Mouse (Mus musculus) intestine, embryonic 15.5 days (tissue): ENCODE data around the gene Rbms3. TPM values are rescaled to one million over a fixed set of nuclear protein-coding genes. Genes with fewer than 3 reads are reported as not detected.
A peak's percentile ranks its signal among the peaks of the same experiment; 100 is the strongest.

Experiments
- ATAC-seq: fragments of 200-750 bp; cut with Nextera tagmentation; 2 replicates; pipeline ENCODE4 v1.8.0; 2017; ENCODE audit warnings: moderate TSS enrichment, moderate library complexity
- H3K27ac ChIP-seq: fragments of 300-500 bp; sonication (generic); 2 replicates; pipeline ENCODE4 v1.5.1; 2015; ENCODE audit warnings: mild to moderate bottlenecking, inconsistent platforms
- H3K27me3 ChIP-seq: fragments of 300-500 bp; sonication (generic); replicated peaks from 2 replicates; pipeline ENCODE4 v1.6.1; 2015; ENCODE audit warnings: inconsistent platforms
- H3K36me3 ChIP-seq: fragments of 300-500 bp; sonication (generic); 2 replicates; pipeline ENCODE4 v1.6.1; 2015; ENCODE audit warnings: inconsistent platforms
- H3K4me1 ChIP-seq: fragments of 300-500 bp; sonication (generic); replicated peaks from 2 replicates; pipeline ENCODE4 v1.6.1; 2015; ENCODE audit warnings: inconsistent platforms
- H3K4me2 ChIP-seq: fragments of 300-500 bp; sonication (generic); replicated peaks from 2 replicates; pipeline ENCODE4 v1.6.1; 2015; ENCODE audit warnings: mild to moderate bottlenecking, inconsistent platforms
- H3K4me3 ChIP-seq: fragments of 300-500 bp; sonication (generic); replicated peaks from 2 replicates; pipeline ENCODE4 v1.5.1; 2015; ENCODE audit warnings: inconsistent platforms
- H3K9ac ChIP-seq: fragments of 300-500 bp; sonication (generic); 2 replicates; pipeline ENCODE4 v1.6.1; 2015; ENCODE audit warnings: inconsistent platforms
- H3K9me3 ChIP-seq: fragments of 300-500 bp; sonication (generic); 2 replicates; pipeline ENCODE4 v1.6.1; 2016; ENCODE audit warnings: inconsistent platforms
- WGBS: fragments of 180-500 bp; shearing (Covaris S2); methylation state at CpG from one replicate; pipeline ENCODE4 v1.1.7; 2015; 5-methylcytosine and 5-hydroxymethylcytosine counted together
- polyA plus RNA-seq: library from polyadenylated mRNA; unstranded; fragments of >200 nt; fragmentation: Nextera tagmentation; extraction: Ambion mirVana; gene quantifications from 2 replicates; pipeline ENCODE4 v1.2.1, GENCODE M21; 2015

The Rbms3 gene
- polyA plus RNA-seq, 1 experiment from 2014 or later, result 53.0 TPM

DNA sequence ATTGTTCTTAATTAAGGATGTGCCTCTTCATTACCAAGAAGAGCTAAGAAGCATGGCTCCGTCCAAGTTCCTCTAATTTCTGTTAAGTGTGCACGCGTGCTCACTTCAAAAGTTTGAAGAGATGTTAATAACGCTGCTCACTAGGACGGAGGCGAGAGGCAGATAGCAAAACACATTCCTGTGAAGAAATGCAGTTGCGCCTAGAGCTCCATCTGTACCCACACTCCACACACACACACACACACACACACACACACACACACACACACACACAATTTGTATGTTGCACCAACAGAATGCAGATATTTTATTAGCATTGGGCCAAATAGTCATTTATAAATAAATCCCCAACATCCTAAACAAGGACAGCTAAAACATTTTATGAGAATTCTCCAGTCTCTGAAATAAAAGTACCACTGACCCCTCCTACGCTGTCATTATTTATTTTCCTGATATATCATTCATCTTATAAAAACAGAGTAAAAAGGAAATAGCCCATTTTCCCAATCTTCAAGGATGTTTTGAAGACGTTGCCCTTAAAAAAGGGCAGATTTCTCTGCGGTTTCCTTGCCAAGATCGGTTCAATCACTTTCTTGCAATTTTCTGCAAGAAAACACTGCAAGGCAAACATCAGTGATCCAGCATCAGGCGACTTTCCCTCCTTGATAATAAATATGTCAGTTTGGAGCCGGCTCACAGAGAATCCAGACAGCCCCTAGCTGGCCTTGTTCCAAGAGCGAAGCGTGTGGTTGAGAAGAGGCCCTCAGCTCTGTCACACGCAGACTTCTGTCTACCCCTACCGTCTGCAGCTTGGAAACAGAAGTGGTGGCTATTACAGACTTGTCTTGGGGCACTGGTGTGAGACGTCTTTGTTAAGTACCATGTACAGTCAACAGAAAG is 235.8 kb downstream of the Rbms3 start:
- WGBS, result 37% methylated on average over 18 of the region's 18 CpGs

DNA sequence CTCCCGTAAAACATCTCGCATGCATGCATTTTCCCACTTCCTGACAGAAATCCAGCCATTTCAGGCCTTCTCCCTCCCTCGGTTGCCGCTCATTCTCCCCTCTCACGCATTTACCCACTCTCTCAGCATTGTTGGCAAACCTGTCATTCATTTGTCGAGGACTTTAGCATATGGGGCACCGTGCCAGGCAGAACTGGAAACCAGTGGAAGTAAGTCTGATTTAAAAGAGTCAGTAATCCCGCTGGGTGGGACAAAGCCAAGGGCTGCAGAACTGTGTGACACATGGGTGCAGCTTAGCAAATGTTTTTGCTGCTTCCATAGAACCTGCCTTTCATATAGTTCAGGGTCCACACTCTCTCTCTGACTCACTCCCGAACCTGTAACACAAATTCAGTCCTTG is 241.7 kb downstream of the Rbms3 start:
- ATAC-seq, result no peak
- 86% methylated on average over 9 of the region's 9 CpGs for WGBS
- H3K36me3 ChIP-seq, result no peaks in the 10 kb centered on the region

More for the DNA sequence above, 235.8 kb downstream of the Rbms3 start:
- Histone ChIP-seq H3K4me1 (0 out of 2 replicates have a peak, but pooled peaks cover 4% of the 10 kb centered on the region), H3K4me2 (0 out of 2 replicates have a peak overlapping the region, but pooled peaks have one; percentile 17), H3K27me3 (no peaks in the 10 kb centered on the region), H3K36me3 (no peaks in the 10 kb centered on the region), H3K9ac (no peak overlapping the region), H3K27ac (no peak overlapping the region), H3K9me3 (no peaks in the 10 kb centered on the region), H3K4me3 (no peak overlapping the region)
- peak; percentile 78; the same call in 1 of the 2 replicates for ATAC-seq

DNA sequence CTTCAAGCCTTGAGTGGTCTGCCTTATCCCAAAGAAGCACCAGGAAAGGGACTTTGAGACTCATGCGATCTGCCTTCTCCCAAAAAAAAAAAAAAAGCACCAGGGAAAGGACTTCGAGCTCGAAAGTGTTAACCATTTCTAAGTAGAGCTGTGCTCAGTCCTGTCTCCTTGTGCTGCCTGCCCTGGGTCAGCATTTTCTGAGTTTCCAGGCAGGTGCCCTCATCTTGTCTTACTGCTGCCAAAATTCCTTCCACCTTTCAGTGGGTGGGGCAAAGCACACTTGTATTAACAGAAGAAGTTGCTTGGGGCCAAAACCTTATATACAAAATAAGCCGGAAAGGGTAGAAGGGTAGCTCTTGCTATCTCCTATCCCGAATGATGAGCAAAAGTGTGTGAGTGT is 248.8 kb downstream of the Rbms3 start:
- H3K9ac ChIP-seq, result no peak overlapping the region
- H3K4me1 ChIP-seq, result peaks cover 15% of the 10 kb centered on the region
- no peaks in the 10 kb centered on the region for H3K36me3 ChIP-seq
- no peak overlapping the region for H3K4me2 ChIP-seq
- no peaks in the 10 kb centered on the region for H3K9me3 ChIP-seq
- 54% methylated on average over 5 of the region's 5 CpGs for WGBS
- H3K27ac ChIP-seq, result no peak overlapping the region
- H3K4me3 ChIP-seq, result no peak overlapping the region
- H3K27me3 ChIP-seq, result no peaks in the 10 kb centered on the region
- ATAC-seq, result no peak

More for the DNA sequence above, 241.7 kb downstream of the Rbms3 start:
- H3K27me3 ChIP-seq, result no peaks in the 10 kb centered on the region
- H3K27ac ChIP-seq, result no peak overlapping the region
- H3K4me3 ChIP-seq, result no peak overlapping the region
- no peaks in the 10 kb centered on the region for H3K9me3 ChIP-seq
- no peak overlapping the region for H3K9ac ChIP-seq
- H3K4me1 ChIP-seq, result 0 out of 2 replicates have a peak, but pooled peaks cover 3% of the 10 kb centered on the region
- H3K4me2 ChIP-seq, result no peak overlapping the region

DNA sequence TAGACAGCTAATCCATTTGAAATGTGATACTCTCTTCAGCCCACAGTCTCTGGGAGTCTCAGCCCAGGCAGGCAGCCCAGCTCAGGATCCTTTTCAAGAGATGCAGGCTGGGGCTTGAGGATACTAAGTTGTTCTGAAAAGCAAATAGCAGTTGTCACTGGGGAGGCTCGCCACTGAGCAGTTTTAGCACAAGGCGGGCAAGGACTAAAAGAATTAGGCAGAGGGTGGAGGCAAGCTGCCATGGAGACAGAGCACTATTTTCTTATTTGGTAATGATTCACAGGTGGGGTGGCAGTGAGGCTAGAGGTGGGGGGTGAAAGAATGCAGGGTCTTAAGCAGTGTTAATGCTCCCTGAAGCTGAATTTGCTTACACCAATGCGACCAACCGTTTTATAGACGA is 249.6 kb downstream of the Rbms3 start:
- H3K27me3 ChIP-seq, result no peaks in the 10 kb centered on the region
- H3K27ac ChIP-seq, result no peak overlapping the region
- WGBS, result 26% methylated on average over 5 of the region's 5 CpGs
- ATAC-seq, result no peak; the same call in 1 of the 2 replicates
- no peaks in the 10 kb centered on the region for H3K36me3 ChIP-seq
- no peak overlapping the region for H3K4me3 ChIP-seq
- H3K4me2 ChIP-seq, result no peak overlapping the region
- no peaks in the 10 kb centered on the region for H3K9me3 ChIP-seq
- H3K4me1 ChIP-seq, result peaks cover 15% of the 10 kb centered on the region
- H3K9ac ChIP-seq, result no peak overlapping the region

DNA sequence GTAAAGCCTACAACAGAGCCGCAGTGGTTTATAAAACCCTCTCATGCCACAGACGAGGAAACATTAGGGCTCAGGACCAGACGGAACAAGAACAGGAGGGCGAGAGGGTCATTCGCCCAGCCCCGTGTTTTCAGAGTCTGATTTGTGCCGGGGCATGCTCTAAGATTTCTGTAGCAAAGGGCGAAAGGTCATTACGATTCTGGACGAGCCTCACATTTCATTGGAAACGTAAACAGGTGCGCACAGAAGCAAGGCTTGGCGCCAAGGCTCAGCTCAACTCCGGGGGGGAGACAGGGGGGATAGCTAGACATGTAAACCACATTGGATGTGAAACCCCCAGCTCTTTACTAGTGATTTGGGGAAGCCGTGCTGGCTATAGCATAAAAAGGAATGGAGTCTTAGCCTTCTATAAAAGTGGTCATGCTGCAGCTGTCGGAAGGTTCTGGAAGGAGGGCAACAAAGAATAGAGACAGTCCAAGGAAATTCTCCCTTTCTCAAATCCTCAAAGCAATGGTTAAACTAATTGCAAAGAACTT is 250.2 kb downstream of the Rbms3 start:
- H3K4me1 ChIP-seq, result peaks cover 15% of the 10 kb centered on the region
- H3K27ac ChIP-seq, result no peak overlapping the region
- no peak overlapping the region for H3K4me2 ChIP-seq

DNA sequence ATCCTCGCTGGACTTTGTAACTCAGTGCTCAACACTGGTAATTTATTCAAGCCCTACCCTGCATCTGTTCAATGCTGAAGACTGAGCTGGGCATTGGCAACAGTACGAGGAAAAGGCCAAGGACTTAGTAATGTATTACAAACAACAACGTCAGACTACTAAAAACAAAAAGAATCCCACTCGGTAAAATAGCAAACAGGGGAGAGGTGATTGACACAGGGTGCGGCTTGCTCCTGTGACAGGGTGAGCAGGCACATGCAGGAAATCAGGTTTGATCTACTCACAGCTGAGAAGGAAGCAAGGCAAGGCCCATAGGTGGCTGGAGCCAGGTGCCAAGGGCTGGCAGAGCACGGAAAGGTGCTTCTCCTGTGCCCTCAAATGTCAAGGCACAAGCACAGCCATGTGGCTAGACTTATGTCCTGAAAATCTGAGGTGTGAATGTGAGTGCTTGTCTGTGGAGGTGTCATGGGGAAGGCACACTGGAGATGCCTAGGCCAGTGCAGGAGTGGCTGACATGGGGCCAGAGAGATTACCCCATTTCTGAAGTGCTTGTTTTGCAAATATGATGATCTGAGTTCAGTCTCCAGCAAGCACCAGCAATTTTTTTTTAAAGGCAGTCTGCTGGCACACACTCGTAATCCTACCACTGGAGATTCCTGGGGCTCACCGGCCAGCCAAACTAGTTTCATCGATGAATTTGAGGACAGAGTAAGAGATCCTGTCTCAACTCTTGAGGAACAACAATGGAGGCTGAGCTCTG is 251.4 kb downstream of the Rbms3 start:
- H3K4me2 ChIP-seq, result no peak overlapping the region
- peak; percentile 75 for ATAC-seq
- no peak overlapping the region for H3K9ac ChIP-seq
- H3K36me3 ChIP-seq, result no peaks in the 10 kb centered on the region
- no peaks in the 10 kb centered on the region for H3K27me3 ChIP-seq
- H3K4me1 ChIP-seq, result peaks cover 15% of the 10 kb centered on the region
- H3K9me3 ChIP-seq, result no peaks in the 10 kb centered on the region
- WGBS, result 61% methylated on average over 9 of the region's 9 CpGs
- no peak overlapping the region for H3K27ac ChIP-seq
- no peak overlapping the region for H3K4me3 ChIP-seq

More for the DNA sequence above, 250.2 kb downstream of the Rbms3 start:
- Histone ChIP-seq H3K27me3 (no peaks in the 10 kb centered on the region), H3K9me3 (no peaks in the 10 kb centered on the region), H3K9ac (no peak overlapping the region), H3K4me3 (no peak overlapping the region), H3K36me3 (no peaks in the 10 kb centered on the region)
- no peak for ATAC-seq
- 51% methylated on average over 16 of the region's 16 CpGs for WGBS

DNA sequence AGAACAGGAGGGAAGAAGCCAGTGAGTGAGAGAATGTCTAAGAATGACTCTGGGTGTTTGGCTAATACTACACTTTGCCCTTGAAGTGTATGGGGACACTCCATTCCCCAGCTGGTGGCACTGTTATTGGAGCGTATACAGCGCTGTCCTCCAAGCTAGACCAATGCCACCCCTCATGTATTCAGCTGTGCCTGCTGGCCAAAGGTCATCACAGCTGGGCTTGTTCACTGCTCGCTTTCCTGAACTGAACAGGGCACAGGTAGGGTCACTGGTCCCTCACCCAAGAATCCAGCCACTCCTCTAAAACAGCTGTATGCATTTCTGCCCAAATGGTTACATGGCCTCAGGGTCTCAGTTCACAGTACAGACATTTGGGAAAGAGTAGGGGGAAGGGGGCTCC is 253.9 kb downstream of the Rbms3 start:
- H3K36me3 ChIP-seq, result no peaks in the 10 kb centered on the region
- no peaks in the 10 kb centered on the region for H3K9me3 ChIP-seq
- no peak for ATAC-seq
- H3K27ac ChIP-seq, result no peak overlapping the region
- H3K4me2 ChIP-seq, result no peak overlapping the region
- 92% methylated on average over 3 of the region's 3 CpGs for WGBS
- no peaks in the 10 kb centered on the region for H3K27me3 ChIP-seq
- no peak overlapping the region for H3K9ac ChIP-seq
- H3K4me1 ChIP-seq, result peaks cover 18% of the 10 kb centered on the region
- no peak overlapping the region for H3K4me3 ChIP-seq

DNA sequence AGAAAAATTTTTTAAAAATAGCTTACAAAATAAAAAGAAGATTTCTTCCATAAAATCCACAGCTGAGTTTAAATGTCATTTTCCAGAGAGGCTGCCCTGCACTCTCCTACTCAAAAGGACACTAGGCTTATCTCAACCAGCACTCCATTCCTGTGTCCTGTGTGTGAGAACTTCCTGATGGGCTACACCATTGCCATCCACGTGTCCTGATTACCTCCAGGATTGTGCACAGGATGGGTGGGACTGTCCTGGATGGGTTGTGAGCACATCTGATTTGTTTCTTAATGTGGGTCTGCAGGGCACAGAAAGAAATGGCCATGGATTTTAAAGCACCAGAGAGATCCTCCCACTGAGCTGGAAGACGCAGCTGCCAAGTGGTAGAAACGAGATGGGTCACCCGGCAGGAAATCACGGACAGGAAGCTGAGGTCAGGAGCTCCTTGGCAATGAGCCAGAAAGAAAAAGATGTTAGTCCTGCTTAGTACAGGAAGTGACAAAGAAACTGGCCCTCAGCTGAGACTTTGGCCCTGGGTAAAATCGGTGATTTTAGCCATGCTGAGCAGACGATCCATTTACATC is 256.5 kb downstream of the Rbms3 start:
- H3K4me2 ChIP-seq, result no peak overlapping the region
- H3K36me3 ChIP-seq, result no peaks in the 10 kb centered on the region
- no peaks in the 10 kb centered on the region for H3K27me3 ChIP-seq
- H3K9ac ChIP-seq, result no peak overlapping the region
- WGBS, result 31% methylated on average over 7 of the region's 7 CpGs
- ATAC-seq, result no peak
- no peak overlapping the region for H3K4me3 ChIP-seq
- H3K27ac ChIP-seq, result no peak overlapping the region
- H3K4me1 ChIP-seq, result peaks cover 8% of the 10 kb centered on the region
- no peaks in the 10 kb centered on the region for H3K9me3 ChIP-seq

DNA sequence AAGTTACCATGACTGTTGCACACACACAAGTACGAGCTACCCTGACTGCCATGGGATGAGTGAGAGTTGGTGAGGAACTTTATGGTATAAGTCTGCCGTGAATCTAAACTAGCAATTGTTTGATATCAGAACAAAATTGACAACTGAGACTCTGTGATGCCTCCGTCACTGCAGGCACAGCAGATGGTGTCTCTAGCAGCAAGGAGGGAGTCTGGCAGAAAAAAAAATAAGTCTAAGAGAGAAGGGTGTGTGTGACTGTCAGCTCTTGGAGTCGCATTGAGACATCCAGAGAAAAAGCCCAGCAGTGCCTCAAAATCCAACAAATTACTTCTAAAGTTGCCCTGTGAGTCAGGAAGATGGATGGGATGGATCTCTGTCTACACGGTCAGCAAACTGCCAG is 257.7 kb downstream of the Rbms3 start:
- Histone ChIP-seq H3K4me2 (no peak overlapping the region), H3K9me3 (no peaks in the 10 kb centered on the region), H3K27ac (no peak overlapping the region), H3K4me1 (0 out of 2 replicates have a peak, but pooled peaks cover 5% of the 10 kb centered on the region), H3K9ac (no peak overlapping the region), H3K4me3 (no peak overlapping the region), H3K36me3 (no peaks in the 10 kb centered on the region), H3K27me3 (no peaks in the 10 kb centered on the region)
- no peak for ATAC-seq
- WGBS, result 66% methylated on average over 5 of the region's 5 CpGs

DNA sequence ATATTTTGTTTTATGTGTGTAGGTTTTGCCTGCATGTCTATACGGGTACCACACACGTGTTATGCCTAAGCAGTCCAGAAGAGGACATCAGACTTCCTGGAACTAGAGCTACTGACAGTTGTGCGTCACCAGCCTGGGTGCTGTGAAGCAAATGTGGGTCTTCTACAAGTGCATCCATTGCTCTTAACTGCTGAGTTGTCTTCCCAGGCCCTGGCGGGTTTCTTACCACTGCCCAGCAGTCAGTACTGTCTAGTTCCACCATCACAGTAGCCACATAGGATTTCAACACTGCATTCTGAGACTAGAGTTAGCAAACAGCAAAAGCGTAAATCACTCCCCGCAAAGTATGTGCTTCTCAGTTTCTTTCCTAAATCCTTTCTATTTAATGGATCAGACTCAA is 259.6 kb downstream of the Rbms3 start:
- Histone ChIP-seq H3K27me3 (no peaks in the 10 kb centered on the region), H3K4me2 (no peak overlapping the region), H3K4me3 (no peak overlapping the region), H3K9me3 (no peaks in the 10 kb centered on the region), H3K4me1 (0 out of 2 replicates have a peak, but pooled peaks cover 5% of the 10 kb centered on the region), H3K36me3 (no peaks in the 10 kb centered on the region), H3K9ac (no peak overlapping the region), H3K27ac (no peak overlapping the region)
- no peak for ATAC-seq
- WGBS, result 92% methylated on average over 6 of the region's 6 CpGs

DNA sequence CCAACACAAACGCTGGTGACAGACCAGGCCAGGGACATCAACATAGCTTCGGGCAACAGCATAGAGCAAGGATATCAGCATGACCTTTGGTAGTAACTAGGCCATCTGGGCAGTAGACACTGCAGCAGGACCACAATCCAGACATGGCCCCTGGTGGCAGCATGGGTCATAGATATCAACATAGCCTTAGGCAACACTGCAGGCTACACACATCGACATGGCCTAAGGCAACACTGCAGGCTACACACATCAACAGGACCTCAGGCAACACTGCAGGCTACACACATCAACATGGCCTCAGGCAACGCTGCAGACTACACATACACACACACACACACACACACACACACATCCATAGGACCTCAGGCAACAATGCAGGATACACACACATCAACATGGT is 261.7 kb downstream of the Rbms3 start:
- Histone ChIP-seq H3K4me1 (no peaks in the 10 kb centered on the region), H3K9me3 (no peaks in the 10 kb centered on the region), H3K4me3 (no peak overlapping the region), H3K9ac (no peak overlapping the region), H3K4me2 (no peak overlapping the region), H3K36me3 (no peaks in the 10 kb centered on the region), H3K27me3 (no peaks in the 10 kb centered on the region), H3K27ac (no peak overlapping the region)
- no peak for ATAC-seq
- 91% methylated on average over 4 of the region's 4 CpGs for WGBS

DNA sequence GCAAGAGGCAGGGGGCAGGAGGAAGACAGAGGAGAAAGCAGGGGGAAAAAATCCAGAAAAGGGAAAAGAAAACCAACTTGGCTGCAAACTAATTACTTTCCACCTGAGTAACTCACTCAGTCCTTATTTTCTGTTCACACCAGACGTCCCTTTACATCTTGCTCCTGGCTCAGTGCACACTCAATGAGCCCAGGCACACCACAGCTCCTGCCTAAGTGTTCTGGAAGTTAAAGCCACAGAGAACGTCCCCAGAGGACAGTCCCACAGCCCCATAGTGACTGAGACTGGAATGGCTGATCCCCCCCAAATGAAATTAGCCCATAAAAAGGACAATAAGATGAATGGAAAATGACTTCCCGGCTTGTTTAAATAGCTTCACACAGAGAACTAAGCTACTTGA is 265.1 kb downstream of the Rbms3 start:
- Histone ChIP-seq H3K27me3 (no peaks in the 10 kb centered on the region), H3K4me2 (no peak overlapping the region), H3K36me3 (no peaks in the 10 kb centered on the region), H3K4me3 (no peak overlapping the region), H3K27ac (no peak overlapping the region), H3K4me1 (no peaks in the 10 kb centered on the region), H3K9me3 (no peaks in the 10 kb centered on the region), H3K9ac (no peak overlapping the region)
- no peak for ATAC-seq
- 70% methylated on average over 3 of the region's 3 CpGs for WGBS
